Mouse (Mus musculus) olfactory bulb, adult 2 months (tissue): ENCODE data around the gene Tenm2. TPM values are rescaled to one million over a fixed set of nuclear protein-coding genes. Genes with fewer than 3 reads are reported as not detected.

ENCODE experiments used
- H3K27ac ChIP-seq: fragments of 200-500 bp; 2 replicates; pipeline ENCODE4 v1.5.1; 2012; ENCODE audit warnings: low read depth, low read length; ENCODE audit not compliant: insufficient read depth
- H3K4me1 ChIP-seq: fragments of 200-500 bp; 2 replicates; pipeline ENCODE4 v1.6.1; 2012; ENCODE audit warnings: low read length; ENCODE audit not compliant: control insufficient read depth, insufficient read depth
- H3K4me3 ChIP-seq: fragments of 200-500 bp; 2 replicates; pipeline ENCODE4 v1.5.1; 2012; ENCODE audit warnings: mild to moderate bottlenecking, low read depth, low read length, moderate library complexity; ENCODE audit not compliant: insufficient read depth
- CTCF ChIP-seq: fragments of 200-500 bp; IDR thresholded peaks from 2 replicates; pipeline ENCODE4 v1.5.1; 2012; ENCODE audit warnings: low read depth, mild to moderate bottlenecking, low read length, moderate library complexity; ENCODE audit not compliant: insufficient read depth
- POLR2A ChIP-seq: fragments of 200-500 bp; IDR thresholded peaks from 2 replicates; pipeline ENCODE4 v1.6.1; 2012; ENCODE audit warnings: mild to moderate bottlenecking, low read depth, low read length, moderate library complexity; ENCODE audit not compliant: insufficient read depth
- WGBS: fragments of 180-500 bp; shearing (Covaris S2); methylation state at CpG from one replicate; pipeline ENCODE4 v1.1.7; 2018; 5-methylcytosine and 5-hydroxymethylcytosine counted together
- polyA plus RNA-seq: library from polyadenylated mRNA; stranded (reverse); fragments of >200 nt; gene quantifications from 2 replicates; pipeline ENCODE4 v1.2.4, GENCODE M21; 2012; ENCODE audit warnings: low replicate concordance; ENCODE audit not compliant: missing spikeins, insufficient read depth, insufficient read length

Gene Tenm2
- polyA plus RNA-seq, 1 experiment: not detected

DNA sequence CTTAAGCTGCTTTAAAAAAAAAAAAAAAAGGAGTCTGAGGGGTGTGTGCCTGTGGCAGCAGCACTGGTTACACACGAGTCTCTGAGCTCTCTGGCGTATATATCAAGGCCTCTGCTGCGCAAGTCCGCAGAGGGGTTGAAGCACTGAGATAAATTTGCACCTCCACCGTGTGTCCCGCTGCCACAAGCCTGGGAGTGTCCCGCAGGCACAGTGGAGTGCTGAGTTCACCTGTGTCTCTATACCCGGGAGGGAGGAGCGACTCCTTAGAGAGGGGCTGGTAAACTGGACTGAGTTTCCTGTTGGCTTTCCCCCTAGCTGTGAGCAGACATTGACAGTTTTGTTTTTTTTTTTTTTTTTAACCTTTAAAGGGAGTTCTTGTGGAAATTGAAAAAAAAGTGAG is 1082.8 kb downstream of the Tenm2 start:
- TF ChIP-seq CTCF (no peak), POLR2A (no peak)
- no peak overlapping the region for H3K4me3 ChIP-seq
- H3K27ac ChIP-seq: no peak overlapping the region
- peaks cover 5% of the 10 kb centered on the region; the same call in 1 of the 2 replicates for H3K4me1 ChIP-seq
- WGBS: 57% methylated on average over 9 of the region's 9 CpGs

DNA sequence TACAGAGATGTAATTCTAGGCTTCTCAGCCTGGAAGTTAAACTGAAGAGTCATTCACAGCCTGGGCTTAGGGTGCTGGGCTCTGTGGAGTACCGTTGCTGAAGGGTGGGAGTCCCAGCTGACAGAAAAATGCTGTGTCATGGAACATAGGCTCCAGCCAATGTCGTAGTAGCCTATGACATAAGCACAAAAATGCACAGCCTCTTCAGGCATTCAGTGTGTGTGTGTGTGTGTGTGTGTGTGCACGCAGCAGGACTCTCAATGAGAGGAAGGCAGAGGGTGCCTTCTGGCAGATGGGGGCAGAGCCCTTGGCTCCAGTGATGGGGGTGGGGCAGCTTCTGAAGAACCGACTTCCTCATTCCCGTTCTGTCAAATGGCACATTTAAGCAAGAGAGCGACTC is 1083.5 kb downstream of the Tenm2 start:
- Histone ChIP-seq H3K27ac (no peak overlapping the region), H3K4me1 (peaks cover 5% of the 10 kb centered on the region; the same call in 1 of the 2 replicates)
- WGBS: 22% methylated on average over 6 of the region's 6 CpGs

DNA sequence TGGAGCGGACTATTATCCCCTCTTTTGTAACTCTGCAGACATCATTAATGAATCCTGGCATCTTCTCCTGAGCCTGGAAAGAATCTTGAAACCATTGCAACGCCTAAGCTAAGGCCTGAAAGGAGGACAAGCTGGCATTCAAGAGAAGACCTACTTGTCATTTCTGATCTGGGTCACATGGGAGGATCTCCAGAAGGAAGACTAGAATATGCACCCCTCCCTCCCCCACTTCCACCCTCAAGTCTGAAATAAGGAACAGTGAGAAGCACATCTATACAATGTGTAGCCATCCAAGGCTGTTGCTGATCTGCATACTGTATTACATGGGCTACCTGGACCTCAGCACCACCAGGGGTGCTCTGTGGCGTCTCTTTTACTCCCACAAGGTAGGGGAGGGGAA is 1086.7 kb downstream of the Tenm2 start:
- H3K4me3 ChIP-seq: no peak overlapping the region
- WGBS: 86% methylated on average over 3 of the region's 3 CpGs
- no peak for TF ChIP-seq CTCF
- no peak for TF ChIP-seq POLR2A
- peaks cover 5% of the 10 kb centered on the region; the same call in 1 of the 2 replicates for H3K4me1 ChIP-seq
- no peak overlapping the region for H3K27ac ChIP-seq

More for the DNA sequence above, 1083.5 kb downstream of the Tenm2 start:
- H3K4me3 ChIP-seq: no peak overlapping the region
- TF ChIP-seq POLR2A (no peak), CTCF (no peak)

DNA sequence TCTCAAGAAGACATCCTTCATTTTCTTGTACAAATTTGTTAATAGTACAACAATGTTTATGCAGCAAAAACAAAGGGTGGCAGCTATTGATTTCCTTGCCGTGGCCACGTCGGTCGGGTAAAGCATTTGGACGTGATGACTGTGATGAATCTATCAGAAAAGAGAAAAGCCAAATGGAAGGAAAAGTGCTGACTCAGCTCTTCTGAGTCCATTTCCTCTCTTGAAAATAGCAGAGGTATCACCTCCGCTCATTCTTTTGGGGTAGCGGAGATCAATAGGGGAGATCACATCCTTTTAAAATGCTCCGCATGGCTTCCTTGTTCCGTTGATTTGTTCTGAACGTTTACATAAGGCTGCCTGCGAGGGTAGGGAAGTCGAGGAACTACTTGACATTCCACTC is 1090.7 kb downstream of the Tenm2 start:
- no peak overlapping the region for H3K27ac ChIP-seq
- WGBS: 89% methylated on average over 12 of the region's 12 CpGs
- no peak overlapping the region for H3K4me3 ChIP-seq
- no peaks in the 10 kb centered on the region for H3K4me1 ChIP-seq
- TF ChIP-seq POLR2A (no peak), CTCF (no peak)

DNA sequence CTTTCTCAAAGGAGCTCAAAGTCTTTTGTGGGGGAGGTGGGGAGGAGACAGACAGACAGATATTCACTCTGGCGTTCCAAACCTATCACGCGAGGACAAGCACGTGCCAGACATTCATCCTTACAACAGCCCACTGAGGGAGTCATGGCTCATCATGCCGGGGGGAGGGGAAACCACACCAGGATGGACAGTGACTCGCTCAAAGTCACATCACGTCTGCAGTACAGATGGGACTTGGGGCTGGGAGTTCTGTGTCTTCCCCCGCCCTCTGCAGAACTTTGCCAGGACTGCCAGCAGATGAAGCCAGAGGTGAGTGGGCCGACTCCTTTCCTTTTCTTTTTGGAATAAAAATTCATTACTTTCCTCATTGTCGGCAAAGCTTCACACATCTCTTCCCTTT is 1095.4 kb downstream of the Tenm2 start:
- TF ChIP-seq POLR2A (no peak), CTCF (no peak)
- WGBS: 93% methylated on average over 10 of the region's 10 CpGs
- Histone ChIP-seq H3K4me1 (no peaks in the 10 kb centered on the region; the same call in 1 of the 2 replicates), H3K4me3 (no peak overlapping the region), H3K27ac (no peak overlapping the region)

DNA sequence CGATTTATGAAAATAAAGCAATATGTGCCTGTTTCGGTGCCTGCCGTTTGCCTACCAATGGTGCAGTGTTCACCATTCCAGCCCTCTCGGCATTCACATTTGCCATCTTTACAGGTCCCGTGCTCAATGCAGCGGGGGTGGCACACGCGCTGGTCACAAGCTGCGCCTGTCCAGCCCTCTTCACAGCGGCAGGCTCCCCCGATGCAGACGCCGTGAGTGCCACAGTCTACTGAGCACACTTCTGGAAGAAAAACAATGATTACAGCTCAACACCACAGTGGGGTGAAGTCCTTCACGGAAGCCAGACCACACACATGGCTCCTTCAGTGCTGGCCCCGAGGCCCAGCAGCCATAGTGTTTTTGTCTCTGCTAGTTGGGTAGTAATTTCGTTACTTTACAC is 1096.2 kb downstream of the Tenm2 start:
- H3K27ac ChIP-seq: no peak overlapping the region
- WGBS: 69% methylated on average over 16 of the region's 16 CpGs
- H3K4me3 ChIP-seq: no peak overlapping the region
- TF ChIP-seq CTCF (no peak), POLR2A (no peak)
- H3K4me1 ChIP-seq: no peaks in the 10 kb centered on the region; the same call in 1 of the 2 replicates

DNA sequence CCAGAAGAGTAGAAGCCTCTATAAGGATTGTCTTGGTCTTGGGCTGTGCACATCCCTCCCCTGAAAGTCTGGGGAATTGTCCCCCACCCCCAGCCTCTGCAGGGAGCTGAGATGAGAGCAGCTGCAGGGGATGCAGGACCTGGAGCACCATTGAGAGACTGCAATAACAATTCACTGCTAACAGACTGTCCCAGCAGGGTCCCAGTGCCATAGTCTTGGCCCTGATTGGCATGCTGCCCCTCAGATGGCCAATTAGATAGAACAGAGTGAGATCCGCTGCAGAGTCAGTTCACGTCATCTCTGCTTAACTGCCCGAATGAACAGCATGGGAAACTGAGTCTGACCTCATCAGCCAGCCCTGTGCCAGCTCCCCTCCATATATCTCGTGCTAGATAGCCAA is 1097.9 kb downstream of the Tenm2 start:
- 83% methylated on average over 4 of the region's 4 CpGs for WGBS
- Histone ChIP-seq H3K4me3 (no peak overlapping the region), H3K4me1 (no peaks in the 10 kb centered on the region; the same call in 1 of the 2 replicates), H3K27ac (no peak overlapping the region)
- TF ChIP-seq POLR2A: no peak

DNA sequence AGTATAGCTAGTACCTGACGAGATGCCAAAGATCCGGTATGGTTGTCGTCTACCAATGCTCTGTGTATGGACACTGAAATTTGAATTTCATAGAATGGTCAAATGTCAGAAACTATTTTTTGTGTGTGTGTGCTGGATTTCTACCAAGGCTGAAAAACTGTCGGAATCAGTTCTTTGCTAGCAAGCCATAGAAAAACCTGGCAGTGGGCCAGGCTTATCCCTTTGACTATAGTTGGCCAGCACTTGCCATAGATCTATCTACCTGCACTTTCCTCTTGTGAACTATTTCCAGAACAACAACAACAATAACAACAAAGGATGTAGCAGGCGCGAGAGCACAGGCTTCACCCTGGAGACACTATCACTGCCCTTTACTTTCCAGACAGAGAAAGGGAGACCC is 1098.5 kb downstream of the Tenm2 start:
- Histone ChIP-seq H3K4me1 (no peaks in the 10 kb centered on the region; the same call in 1 of the 2 replicates), H3K27ac (no peak overlapping the region), H3K4me3 (no peak overlapping the region)
- TF ChIP-seq CTCF: no peak
- TF ChIP-seq POLR2A: no peak
- WGBS: 86% methylated on average over 6 of the region's 6 CpGs

DNA sequence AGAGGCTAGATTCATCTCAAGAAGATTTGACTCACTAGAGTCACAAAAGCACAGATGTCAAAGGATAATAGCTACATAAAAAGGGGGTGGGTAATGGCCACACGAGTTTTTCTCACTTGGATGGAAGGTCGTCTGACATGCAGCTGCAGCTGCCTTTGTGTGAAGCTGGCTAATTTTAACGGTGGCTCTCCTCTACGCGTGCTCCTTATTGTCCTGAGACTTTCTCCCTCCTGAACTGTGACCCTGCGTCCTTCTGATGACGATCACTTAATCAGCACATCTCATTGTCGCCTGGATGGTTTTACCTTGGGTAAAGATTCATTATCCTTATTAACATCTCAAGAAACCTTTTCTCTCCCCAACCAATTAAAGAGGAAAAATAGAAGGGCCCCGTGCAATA is 1101.1 kb downstream of the Tenm2 start:
- TF ChIP-seq POLR2A (no peak), CTCF (no peak)
- H3K4me3 ChIP-seq: no peak overlapping the region
- no peaks in the 10 kb centered on the region; the same call in 1 of the 2 replicates for H3K4me1 ChIP-seq
- 53% methylated on average over 9 of the region's 9 CpGs for WGBS
- no peak overlapping the region for H3K27ac ChIP-seq

DNA sequence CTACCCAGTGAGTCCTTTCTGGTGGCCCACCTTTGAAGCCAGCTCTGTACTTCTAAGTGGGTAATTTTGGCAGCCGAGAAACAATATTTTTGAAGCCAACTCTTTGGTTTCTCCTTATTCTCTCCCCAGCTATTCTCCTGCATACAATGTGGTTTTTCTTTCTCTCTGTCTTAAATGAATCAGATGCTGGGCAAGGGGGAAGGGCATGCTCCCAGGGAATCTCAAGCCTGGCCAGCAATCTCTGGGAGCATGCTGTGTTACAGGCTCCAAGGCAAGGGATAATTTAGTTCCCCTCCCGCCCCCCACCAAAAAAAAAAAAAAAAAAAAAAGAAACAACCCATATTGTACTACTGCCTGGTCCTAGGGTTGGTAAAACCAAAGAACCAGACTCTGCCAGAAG is 1112.5 kb downstream of the Tenm2 start:
- H3K4me3 ChIP-seq: no peak overlapping the region
- H3K27ac ChIP-seq: no peak overlapping the region
- peaks cover 2% of the 10 kb centered on the region; the same call in 1 of the 2 replicates for H3K4me1 ChIP-seq
- 58% methylated on average over 2 of the region's 2 CpGs for WGBS
- no peak for TF ChIP-seq CTCF
- TF ChIP-seq POLR2A: no peak
